Mouse (Mus musculus) kidney, adult 2 months (tissue): Measurements from ENCODE around the gene Erc2. TPM values are rescaled to one million over a fixed set of nuclear protein-coding genes. Genes with fewer than 3 reads are reported as not detected.

ENCODE experiments used
- DNase-seq: peaks from one replicate; pipeline ENCODE4 v3.0.0; 2021
- H3K27ac ChIP-seq: fragments of 200-500 bp; 2 replicates; pipeline ENCODE4 v1.5.1; 2012; ENCODE audit warnings: low read depth, low read length, control low read depth, inconsistent platforms; ENCODE audit not compliant: insufficient read depth
- H3K27me3 ChIP-seq: fragments of 200-500 bp; replicated peaks from 2 replicates; pipeline ENCODE4 v1.6.1; 2012; ENCODE audit warnings: mild to moderate bottlenecking, moderate library complexity, low read length, inconsistent platforms; ENCODE audit not compliant: control insufficient read depth, insufficient read depth
- H3K36me3 ChIP-seq: fragments of 200-500 bp; 2 replicates; pipeline ENCODE4 v1.6.1; 2012; ENCODE audit warnings: mild to moderate bottlenecking, moderate library complexity, low read length, inconsistent platforms; ENCODE audit not compliant: control insufficient read depth, insufficient read depth
- H3K4me1 ChIP-seq: fragments of 200-500 bp; 2 replicates; pipeline ENCODE4 v1.6.1; 2011; ENCODE audit warnings: low read length; ENCODE audit not compliant: control insufficient read depth, insufficient read depth
- H3K4me3 ChIP-seq: fragments of 200-500 bp; 2 replicates; pipeline ENCODE4 v1.5.1; 2011; ENCODE audit warnings: mild to moderate bottlenecking, low read depth, low read length, control low read depth; ENCODE audit not compliant: insufficient read depth
- CTCF ChIP-seq: fragments of 200-500 bp; conservative IDR thresholded peaks from 2 replicates; pipeline ENCODE4 v1.5.1; 2011; ENCODE audit warnings: low read depth, mild to moderate bottlenecking, control low read depth, low read length, moderate library complexity, mixed read lengths; ENCODE audit not compliant: insufficient read depth, insufficient read length
- POLR2A ChIP-seq: fragments of 200-500 bp; IDR thresholded peaks from one replicate; pipeline ENCODE4 v1.6.1; 2011; ENCODE audit warnings: low read depth, low read length, control low read depth
- WGBS: fragments of 180-500 bp; shearing (Covaris S2); methylation state at CpG from one replicate; pipeline ENCODE4 v1.1.7; 2018; 5-methylcytosine and 5-hydroxymethylcytosine counted together
- polyA plus RNA-seq: library from polyadenylated mRNA; depleted of rRNA; stranded (reverse); fragments of >200 nt; gene quantifications from 2 replicates; pipeline ENCODE4 v1.2.3, GENCODE M21; 2012

Erc2 gene
- polyA plus RNA-seq, 1 experiment: 6.9 TPM

GRCm38 (mm10) chr14:28398915-28399314 lies 776.7 kb downstream of the Erc2 start:
- H3K27ac ChIP-seq: no peak overlapping the region
- 47% methylated on average over 2 of the region's 2 CpGs for WGBS
- no peaks in the 10 kb centered on the region for H3K36me3 ChIP-seq

GRCm38 (mm10) chr14:28399897-28400296 lies 777.7 kb downstream of the Erc2 start:
- H3K4me1 ChIP-seq: peaks cover 6% of the 10 kb centered on the region; the same call in 1 of the 2 replicates
- no peaks in the 10 kb centered on the region for H3K36me3 ChIP-seq
- TF ChIP-seq CTCF (no peak), POLR2A (no peak)
- no peak overlapping the region for H3K4me3 ChIP-seq
- H3K27me3 ChIP-seq: no peaks in the 10 kb centered on the region
- DNase-seq: no peak
- WGBS: 90% methylated on average over 9 of the region's 9 CpGs
- no peak overlapping the region for H3K27ac ChIP-seq

More at GRCm38 (mm10) chr14:28398915-28399314, 776.7 kb downstream of the Erc2 start:
- no peak for TF ChIP-seq CTCF
- TF ChIP-seq POLR2A: no peak
- H3K4me1 ChIP-seq: peaks cover 6% of the 10 kb centered on the region; the same call in 1 of the 2 replicates
- no peak overlapping the region for H3K4me3 ChIP-seq
- H3K27me3 ChIP-seq: no peaks in the 10 kb centered on the region
- peak; percentile 63 for DNase-seq

- Histone ChIP-seq H3K4me3 (no peak overlapping the region), H3K36me3 (no peaks in the 10 kb centered on the region), H3K27me3 (no peaks in the 10 kb centered on the region), H3K4me1 (no peaks in the 10 kb centered on the region), H3K27ac (no peak overlapping the region)
- 88% methylated on average over 5 of the region's 5 CpGs for WGBS
- TF ChIP-seq CTCF: no peak
- TF ChIP-seq POLR2A: no peak
- DNase-seq: no peak
Observed at GRCm38 (mm10) chr14:28405277-28405840, 783.1 kb downstream of the Erc2 start.

GRCm38 (mm10) chr14:28409390-28409789 lies 787.2 kb downstream of the Erc2 start:
- H3K36me3 ChIP-seq: no peaks in the 10 kb centered on the region
- TF ChIP-seq POLR2A (no peak), CTCF (no peak)
- H3K27ac ChIP-seq: no peak overlapping the region
- no peaks in the 10 kb centered on the region for H3K4me1 ChIP-seq
- no peaks in the 10 kb centered on the region for H3K27me3 ChIP-seq
- WGBS: 92% methylated on average over 1 of the region's 1 CpGs
- no peak overlapping the region for H3K4me3 ChIP-seq
- DNase-seq: no peak

GRCm38 (mm10) chr14:28409796-28410347 lies 787.6 kb downstream of the Erc2 start:
- 96% methylated on average over 4 of the region's 4 CpGs for WGBS

GRCm38 (mm10) chr14:28410789-28411225 lies 788.6 kb downstream of the Erc2 start:
- no peaks in the 10 kb centered on the region for H3K27me3 ChIP-seq
- no peak for DNase-seq
- no peaks in the 10 kb centered on the region for H3K36me3 ChIP-seq
- H3K27ac ChIP-seq: no peak overlapping the region
- 64% methylated on average over 13 of the region's 13 CpGs for WGBS
- H3K4me1 ChIP-seq: no peaks in the 10 kb centered on the region
- TF ChIP-seq CTCF: no peak
- no peak for TF ChIP-seq POLR2A
- H3K4me3 ChIP-seq: no peak overlapping the region

More at GRCm38 (mm10) chr14:28409796-28410347, 787.6 kb downstream of the Erc2 start:
- Histone ChIP-seq H3K4me3 (no peak overlapping the region), H3K4me1 (no peaks in the 10 kb centered on the region), H3K36me3 (no peaks in the 10 kb centered on the region), H3K27ac (no peak overlapping the region), H3K27me3 (no peaks in the 10 kb centered on the region)
- no peak for DNase-seq
- TF ChIP-seq POLR2A (no peak), CTCF (no peak)

GRCm38 (mm10) chr14:28412252-28412995 lies 790.2 kb downstream of the Erc2 start:
- Histone ChIP-seq H3K4me1 (no peaks in the 10 kb centered on the region), H3K4me3 (no peak overlapping the region), H3K27me3 (no peaks in the 10 kb centered on the region), H3K27ac (no peak overlapping the region), H3K36me3 (no peaks in the 10 kb centered on the region)
- DNase-seq: no peak
- 67% methylated on average over 8 of the region's 8 CpGs for WGBS
- no peak for TF ChIP-seq CTCF
- TF ChIP-seq POLR2A: no peak
